Mouse (Mus musculus) kidney, adult 18-20 months (tissue): Measurements from ENCODE around the gene Prps1.
"Not testable (repeated sequence)": the region's sequence is repeated elsewhere in the genome, so short reads cannot be mapped to it uniquely, and the experiment has no call there.

ENCODE experiments used
- DNase-seq: peaks from one replicate; pipeline ENCODE4 v3.0.0; 2021

Prps1 gene

GRCm38 (mm10) chrX:140456279-140456731 is at the start of gene Prps1:
Gene Prps1 (plus strand): TSS chrX:140456613.
- DNase-seq = peak; percentile 88

- DNase-seq = no peak
Measured at GRCm38 (mm10) chrX:140407593-140407992, 48.8 kb upstream of the Prps1 start.

- DNase-seq = no peak
Measured at GRCm38 (mm10) chrX:140418467-140418866, 37.9 kb upstream of the Prps1 start.

- DNase-seq = no peak
Measured at GRCm38 (mm10) chrX:140427124-140427523, 29.3 kb upstream of the Prps1 start.

- DNase-seq = peak; percentile 21
Measured at GRCm38 (mm10) chrX:140428252-140428651, 28.2 kb upstream of the Prps1 start.

- DNase-seq = no peak
Measured at GRCm38 (mm10) chrX:140429985-140430384, 26.4 kb upstream of the Prps1 start.

- no peak for DNase-seq
Measured at GRCm38 (mm10) chrX:140430506-140430905, 25.9 kb upstream of the Prps1 start.

- DNase-seq = no peak
Measured at GRCm38 (mm10) chrX:140431981-140432380, 24.4 kb upstream of the Prps1 start.

GRCm38 (mm10) chrX:140432786-140433185 is 23.6 kb upstream of the Prps1 start:
- DNase-seq = no peak

- no peak for DNase-seq
Measured at GRCm38 (mm10) chrX:140437906-140438305, 18.5 kb upstream of the Prps1 start.

GRCm38 (mm10) chrX:140445551-140445950 is 10.9 kb upstream of the Prps1 start:
- DNase-seq = no peak

GRCm38 (mm10) chrX:140450071-140450470 is 6.3 kb upstream of the Prps1 start:
- peak; percentile 31 for DNase-seq

- no peak for DNase-seq
Measured at GRCm38 (mm10) chrX:140456751-140457491, 508 bp downstream of the Prps1 start.

- no peak for DNase-seq
Measured at GRCm38 (mm10) chrX:140457502-140457901, 1.1 kb downstream of the Prps1 start.

GRCm38 (mm10) chrX:140478231-140478630 is 21.8 kb downstream of the Prps1 start:
- DNase-seq = no peak

- peak; percentile 50 for DNase-seq
Measured at GRCm38 (mm10) chrX:140479171-140479570, 22.8 kb downstream of the Prps1 start.

GRCm38 (mm10) chrX:140489174-140489573 is 32.8 kb downstream of the Prps1 start:
- no peak for DNase-seq

- DNase-seq = no peak
Measured at GRCm38 (mm10) chrX:140490203-140490602, 33.8 kb downstream of the Prps1 start.

- DNase-seq = peak; percentile 57
Measured at GRCm38 (mm10) chrX:140491884-140492571, 35.6 kb downstream of the Prps1 start.

- no peak for DNase-seq
Measured at GRCm38 (mm10) chrX:140493527-140494029, 37.2 kb downstream of the Prps1 start.

GRCm38 (mm10) chrX:140494170-140494569 is 37.8 kb downstream of the Prps1 start:
- no peak for DNase-seq

- DNase-seq = not testable (repeated sequence)
Measured at GRCm38 (mm10) chrX:140498431-140498830, 42.0 kb downstream of the Prps1 start.

- DNase-seq = no peak
Measured at GRCm38 (mm10) chrX:140500306-140500705, 43.9 kb downstream of the Prps1 start.
